Mouse (Mus musculus): ENCODE data around the gene Gopc. TPM values are rescaled to one million over a fixed set of nuclear protein-coding genes. Genes with fewer than 3 reads are reported as not detected.
A peak's percentile ranks its signal among the peaks of the same experiment; 100 is the strongest.

The Gopc gene
- 26.2 TPM for polyA plus RNA-seq (2021)

GRCm38 (mm10) chr10:52381845-52382591, at the start of gene Gopc:
Gene Gopc (minus strand): TSS chr10:52382124.
- ATAC-seq (peak; percentile 95), DNase-seq (ENCODE audit: low read depth, low spot score) (peak; percentile 69)
- in situ Hi-C loops (cut with MboI; ENCODE audit: low pct_unique_long_range_greater_than_20kb) = loop anchor here (10.0 to 25.0 kb wide), 2 partner anchors 277 to 595 kb away; no protein-coding TSS in a partner anchor
- H3K27me3 ChIP-seq = peaks cover 2% of the 10 kb centered on the region
- TF ChIP-seq CTCF (IDR thresholded peaks at IDR 0.05) = no peak
- ChIA-PET POLR2A (no interaction called here), CTCF (interaction anchor here (0.9 to 4.1 kb wide), 5 partner anchors 8 to 166 kb away, joined by 3 to 19 read pairs (median 4); partner anchors contain the start of genes Dcbld1 and Gm26741)

GRCm38 (mm10) chr10:52430953-52431352, 49.0 kb upstream of the Gopc start:
- ChIA-PET CTCF (interaction anchor here (3.0 kb wide), 1 partner anchor 12 kb away, joined by 13 read pairs; no protein-coding TSS in a partner anchor), POLR2A (no interaction called here)
- TF ChIP-seq CTCF (IDR thresholded peaks at IDR 0.05) = no peak
- no peak for ATAC-seq
- in situ Hi-C loops (cut with MboI; ENCODE audit: low pct_unique_long_range_greater_than_20kb) = no loop called here
- H3K27me3 ChIP-seq = no peaks in the 10 kb centered on the region
- no peak for DNase-seq (ENCODE audit: low read depth, low spot score)

- in situ Hi-C loops (cut with MboI; ENCODE audit: low pct_unique_long_range_greater_than_20kb) = no loop called here
- CTCF ChIA-PET = interaction anchor here (0.7 to 1.5 kb wide), 2 partner anchors 8 to 9 kb away, joined by 3 read pairs; no protein-coding TSS in a partner anchor
- no peak for ATAC-seq
These were observed 45.9 kb upstream of the Gopc start for GRCm38 (mm10) chr10:52427634-52428415.

GRCm38 (mm10) chr10:52426314-52426980, 44.5 kb upstream of the Gopc start:
- CTCF ChIA-PET = interaction anchor here (0.8 kb wide), 1 partner anchor 10 kb away, joined by 4 read pairs; no protein-coding TSS in a partner anchor
- no peak for TF ChIP-seq CTCF (IDR thresholded peaks at IDR 0.05)
- ATAC-seq (no peak), DNase-seq (ENCODE audit: low read depth, low spot score) (no peak)
- in situ Hi-C loops (cut with MboI; ENCODE audit: low pct_unique_long_range_greater_than_20kb) = no loop called here
- H3K27me3 ChIP-seq = no peaks in the 10 kb centered on the region
- POLR2A ChIA-PET = no interaction called here

More at GRCm38 (mm10) chr10:52427634-52428415, 45.9 kb upstream of the Gopc start:
- no peak for TF ChIP-seq CTCF (IDR thresholded peaks at IDR 0.05)
- no peaks in the 10 kb centered on the region for H3K27me3 ChIP-seq
- DNase-seq (ENCODE audit: low read depth, low spot score) = no peak
- POLR2A ChIA-PET = no interaction called here

- no peak for DNase-seq (ENCODE audit: low read depth, low spot score)
- peak; percentile 47 for TF ChIP-seq CTCF (IDR thresholded peaks at IDR 0.05)
- ChIA-PET CTCF (interaction anchor here (1.1 to 1.4 kb wide), 4 partner anchors 10 to 17 kb away, joined by 3 read pairs; no protein-coding TSS in a partner anchor), POLR2A (no interaction called here)
- in situ Hi-C loops (cut with MboI; ENCODE audit: low pct_unique_long_range_greater_than_20kb) = loop anchor here (25.0 kb wide), 1 partner anchor 889 kb away; no protein-coding TSS in a partner anchor
- no peak for ATAC-seq
- H3K27me3 ChIP-seq = no peaks in the 10 kb centered on the region
These were observed 41.2 kb upstream of the Gopc start for GRCm38 (mm10) chr10:52423097-52423496.

- in situ Hi-C loops (cut with MboI; ENCODE audit: low pct_unique_long_range_greater_than_20kb) = loop anchor here (25.0 kb wide), 1 partner anchor 891 kb away; no protein-coding TSS in a partner anchor
- no peaks in the 10 kb centered on the region for H3K27me3 ChIP-seq
- DNase-seq (ENCODE audit: low read depth, low spot score) (no peak), ATAC-seq (no peak)
- no peak for TF ChIP-seq CTCF (IDR thresholded peaks at IDR 0.05)
- CTCF ChIA-PET = no interaction called here
- POLR2A ChIA-PET = no interaction called here
These were observed 39.8 kb upstream of the Gopc start for GRCm38 (mm10) chr10:52421716-52422115.

- no peak for DNase-seq (ENCODE audit: low read depth, low spot score)
- CTCF ChIA-PET = interaction anchor here (3.0 kb wide), 1 partner anchor 10 kb away, joined by 13 read pairs; no protein-coding TSS in a partner anchor
- TF ChIP-seq CTCF (IDR thresholded peaks at IDR 0.05) = no peak
These were observed 38.6 kb upstream of the Gopc start for GRCm38 (mm10) chr10:52420526-52420925.

GRCm38 (mm10) chr10:52419402-52419801, 37.5 kb upstream of the Gopc start:
- in situ Hi-C loops (cut with MboI; ENCODE audit: low pct_unique_long_range_greater_than_20kb) = loop anchor here (25.0 kb wide), 1 partner anchor 893 kb away; no protein-coding TSS in a partner anchor
- CTCF ChIA-PET = interaction anchor here (0.7 to 3.0 kb wide), 4 partner anchors 9 to 39 kb away, joined by 3 to 13 read pairs (median 3); partner anchors contain the start of gene Gopc
- POLR2A ChIA-PET = interaction anchor here (0.7 kb wide), 1 partner anchor 399 kb away, joined by 3 read pairs; no protein-coding TSS in a partner anchor
- TF ChIP-seq CTCF (IDR thresholded peaks at IDR 0.05) = no peak
- DNase-seq (ENCODE audit: low read depth, low spot score) = no peak
- H3K27me3 ChIP-seq = no peaks in the 10 kb centered on the region
- no peak for ATAC-seq

More at GRCm38 (mm10) chr10:52420526-52420925, 38.6 kb upstream of the Gopc start:
- POLR2A ChIA-PET = interaction anchor here (0.8 kb wide), 1 partner anchor 10 kb away, joined by 3 read pairs; no protein-coding TSS in a partner anchor
- in situ Hi-C loops (cut with MboI; ENCODE audit: low pct_unique_long_range_greater_than_20kb) = loop anchor here (25.0 kb wide), 1 partner anchor 892 kb away; no protein-coding TSS in a partner anchor
- no peaks in the 10 kb centered on the region for H3K27me3 ChIP-seq
- ATAC-seq = no peak

GRCm38 (mm10) chr10:52418931-52419330, 37.0 kb upstream of the Gopc start:
- ChIA-PET CTCF (interaction anchor here (0.7 to 3.0 kb wide), 4 partner anchors 9 to 38 kb away, joined by 3 to 13 read pairs (median 3); partner anchors contain the start of gene Gopc), POLR2A (interaction anchor here (0.7 kb wide), 1 partner anchor 398 kb away, joined by 3 read pairs; no protein-coding TSS in a partner anchor)
- no peak for TF ChIP-seq CTCF (IDR thresholded peaks at IDR 0.05)
- DNase-seq (ENCODE audit: low read depth, low spot score) (no peak), ATAC-seq (no peak)
- no peaks in the 10 kb centered on the region for H3K27me3 ChIP-seq
- in situ Hi-C loops (cut with MboI; ENCODE audit: low pct_unique_long_range_greater_than_20kb) = loop anchor here (25.0 kb wide), 1 partner anchor 893 kb away; no protein-coding TSS in a partner anchor
